Mouse (Mus musculus) thymus, postnatal 10 days (tissue): ENCODE measurements around the gene Fgfr2.

Experiments used
- DNase-seq, 2 experiments: peaks; one replicate each; pipeline ENCODE4 v3.0.0; 2021; ENCODE audit warnings: low spot score in 2 of 2

The Fgfr2 gene

GRCm38 (mm10) chr7:132693561-132693960 is 429.6 kb downstream of the Fgfr2 start:
- no peak for DNase-seq

DNA sequence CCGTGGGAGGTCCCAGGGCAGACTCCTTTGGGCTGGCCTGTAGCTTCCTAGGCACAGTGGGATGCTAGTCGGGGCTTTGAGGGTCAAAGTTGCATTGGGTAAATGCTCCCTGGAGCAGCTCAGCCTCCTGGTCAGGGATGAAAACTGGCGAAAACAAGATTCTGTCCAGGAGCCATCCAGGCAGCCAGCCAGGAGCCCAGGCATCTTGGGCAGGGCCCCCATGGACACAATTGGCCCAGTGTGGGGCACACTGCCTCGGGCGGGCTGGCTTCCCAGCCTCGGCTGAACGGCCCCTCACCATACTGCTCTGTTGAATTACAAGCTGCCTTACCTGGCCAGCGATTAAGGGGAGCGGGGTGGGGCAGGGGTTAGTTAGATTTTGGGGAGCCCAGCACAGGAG is 430.4 kb downstream of the Fgfr2 start:
- no peak for DNase-seq

- DNase-seq: no peak
These were observed 432.3 kb downstream of the Fgfr2 start for GRCm38 (mm10) chr7:132690716-132691472.

- DNase-seq: no peak
These were observed 433.4 kb downstream of the Fgfr2 start for GRCm38 (mm10) chr7:132689722-132690121.

DNA sequence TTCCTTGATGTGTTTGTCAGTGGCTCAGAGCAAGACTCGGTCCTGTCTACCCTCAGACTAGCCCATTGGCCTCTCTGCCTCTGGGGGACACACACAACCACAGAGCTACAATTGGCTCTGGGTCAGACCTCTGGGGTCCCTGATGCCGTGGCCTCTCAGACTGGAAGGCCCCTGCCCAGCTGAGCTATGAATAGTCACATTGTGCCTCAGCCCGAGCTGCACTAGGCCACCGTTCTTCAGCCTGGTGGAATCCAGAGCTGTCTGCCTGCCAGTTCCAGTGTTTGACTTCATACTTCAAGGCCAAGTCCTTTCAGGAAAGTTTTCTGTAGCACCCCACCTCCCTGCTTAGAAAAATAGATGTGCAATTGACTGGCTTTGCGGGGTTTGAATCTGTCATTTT is 434.4 kb downstream of the Fgfr2 start:
- no peak for DNase-seq

DNA sequence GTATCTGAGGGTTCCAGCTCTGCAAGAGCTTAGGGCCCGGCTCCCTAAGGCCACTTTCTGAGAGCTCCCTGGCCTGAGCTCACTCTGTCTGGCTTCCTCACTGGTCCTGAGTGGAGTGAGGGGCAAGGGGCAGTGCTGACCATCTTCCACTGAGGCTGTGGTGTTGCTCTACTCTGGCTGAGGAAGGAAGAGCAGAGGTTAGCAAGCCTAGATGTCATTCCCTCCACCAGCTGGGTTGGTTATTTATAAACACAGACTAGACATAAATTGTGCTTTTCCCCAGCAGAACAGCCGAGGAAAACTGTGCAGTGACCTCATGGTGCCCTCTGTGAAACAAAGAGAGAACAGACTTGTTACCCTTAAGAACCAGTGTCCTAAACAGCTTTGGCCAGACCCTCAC is 435.3 kb downstream of the Fgfr2 start:
- DNase-seq: no peak

GRCm38 (mm10) chr7:132686515-132686914 is 436.6 kb downstream of the Fgfr2 start:
- DNase-seq: no peak

DNA sequence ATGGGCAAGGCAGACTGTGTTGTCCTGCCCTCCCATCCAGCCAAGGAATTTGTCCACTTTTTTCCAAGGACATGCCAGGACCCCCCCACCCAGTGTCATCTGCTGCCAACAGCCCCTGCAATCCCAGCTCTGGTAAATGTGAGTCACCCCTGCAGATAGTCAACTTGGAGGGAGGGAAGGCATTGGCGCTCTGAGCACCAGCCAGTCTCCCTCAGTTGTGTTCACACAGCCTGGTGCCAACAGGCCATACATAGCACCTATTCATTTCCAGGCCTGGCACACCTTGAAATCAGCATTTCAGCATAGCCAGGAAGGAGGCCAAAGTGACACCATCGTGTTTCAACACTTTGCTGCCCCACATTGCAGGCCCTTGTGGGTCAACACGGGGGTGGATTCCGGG is 439.2 kb downstream of the Fgfr2 start:
- no peak for DNase-seq

DNA sequence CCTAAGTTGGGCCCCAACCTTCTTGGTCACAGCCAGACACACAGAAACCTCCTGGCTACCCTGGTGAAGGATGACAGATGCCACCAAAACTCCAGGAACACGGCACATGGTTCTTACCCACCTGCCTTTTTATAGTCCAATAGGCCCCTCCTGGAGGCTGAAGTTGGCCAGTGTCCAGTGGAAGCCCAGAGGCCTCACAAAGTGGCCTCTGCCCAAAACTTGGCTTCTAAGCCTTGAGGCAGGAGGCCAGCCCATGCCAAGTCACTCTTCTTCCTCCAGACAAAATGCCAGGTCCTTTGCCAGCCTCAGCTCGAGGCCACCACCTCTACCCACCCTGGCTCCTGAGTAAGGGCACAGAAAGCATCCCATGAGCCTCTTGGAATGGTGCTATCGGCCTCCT is 440.2 kb downstream of the Fgfr2 start:
- no peak for DNase-seq

DNA sequence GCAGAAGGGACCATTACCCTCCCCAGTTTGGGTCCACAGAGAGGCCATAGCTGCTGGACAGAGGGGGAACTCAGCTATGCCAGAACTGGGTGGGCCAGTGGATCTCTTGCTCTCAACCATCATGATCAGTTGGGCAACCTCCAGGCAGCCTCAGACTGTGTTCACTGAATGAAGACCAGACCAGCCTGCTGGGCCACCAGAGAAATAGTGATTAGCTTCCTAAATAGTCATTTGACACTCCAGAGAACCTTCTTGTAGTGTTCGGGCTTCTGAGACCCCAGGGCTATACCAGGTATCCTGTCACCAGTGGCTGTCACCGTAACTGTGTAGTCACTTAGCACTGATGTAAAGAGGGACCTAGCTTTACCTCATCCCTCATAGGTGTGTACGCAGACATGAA is 440.8 kb downstream of the Fgfr2 start:
- no peak for DNase-seq

GRCm38 (mm10) chr7:132681831-132682230 is 441.3 kb downstream of the Fgfr2 start:
- no peak for DNase-seq

GRCm38 (mm10) chr7:132681296-132681695 is 441.9 kb downstream of the Fgfr2 start:
- no peak for DNase-seq

DNA sequence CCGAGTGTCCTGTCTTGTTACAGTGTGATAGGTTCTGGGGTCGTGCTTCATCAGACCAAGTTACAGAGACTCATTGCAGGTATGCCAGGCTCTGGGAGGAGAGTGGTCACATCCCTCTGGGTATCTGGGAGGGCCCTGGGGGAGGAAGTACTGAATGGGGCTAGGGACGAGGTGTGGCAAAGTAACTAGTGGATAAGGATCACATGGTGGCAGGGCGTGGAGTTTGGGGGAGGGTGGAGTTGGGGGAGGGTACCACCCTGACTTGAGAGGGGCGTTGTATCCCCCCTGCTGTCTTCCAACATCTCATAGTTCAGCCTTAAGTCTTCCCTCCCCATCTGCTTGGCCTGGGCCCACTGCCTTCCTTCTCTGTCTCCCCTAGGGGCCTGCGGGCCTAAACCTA is 443.6 kb downstream of the Fgfr2 start:
- DNase-seq: no peak

GRCm38 (mm10) chr7:132679117-132679516 is 444.0 kb downstream of the Fgfr2 start:
- DNase-seq: no peak

GRCm38 (mm10) chr7:132675922-132676321 is 447.2 kb downstream of the Fgfr2 start:
- DNase-seq: no peak

DNA sequence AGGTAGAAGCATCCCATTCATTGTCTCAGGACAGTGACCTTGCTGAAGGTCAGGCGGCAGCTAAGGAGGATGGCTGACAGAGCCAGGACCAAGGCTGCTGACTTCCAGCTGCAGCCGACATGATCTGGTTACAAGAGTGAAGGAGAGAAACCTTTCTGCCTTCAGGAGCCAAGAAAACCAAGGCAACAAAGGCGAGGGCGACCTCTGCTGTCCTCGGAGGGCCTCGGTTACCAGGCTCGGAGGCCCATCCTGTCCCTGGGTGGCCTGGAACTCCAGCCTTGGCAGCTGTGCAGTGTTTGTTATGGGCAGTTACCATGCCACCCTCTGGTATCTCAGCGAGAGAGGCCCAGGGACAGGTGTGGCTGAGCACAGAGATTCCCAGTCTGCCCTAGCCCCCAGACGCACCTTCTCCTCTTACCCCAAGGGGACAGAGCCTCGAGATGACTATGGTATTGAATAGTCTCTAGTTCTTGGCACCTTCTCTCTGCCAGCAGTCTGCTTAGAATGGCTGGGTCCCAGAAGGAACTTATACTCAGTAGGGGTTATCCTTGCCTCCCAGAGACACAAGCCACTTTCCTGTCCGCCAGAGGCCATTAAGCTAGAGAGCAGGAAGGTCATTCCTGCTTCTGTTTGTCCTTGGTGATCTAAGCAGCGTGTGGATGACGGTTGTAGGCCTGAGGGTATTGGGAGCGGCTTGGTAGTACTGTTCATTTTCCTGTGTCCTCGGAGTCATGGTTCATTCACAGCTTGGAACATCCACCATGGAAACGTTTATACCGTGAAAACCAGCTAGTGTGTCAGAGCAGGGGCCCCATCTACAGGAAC is 449.0 kb downstream of the Fgfr2 start:
- DNase-seq: no peak

- no peak for DNase-seq
These were observed 450.6 kb downstream of the Fgfr2 start for GRCm38 (mm10) chr7:132672481-132672959.

DNA sequence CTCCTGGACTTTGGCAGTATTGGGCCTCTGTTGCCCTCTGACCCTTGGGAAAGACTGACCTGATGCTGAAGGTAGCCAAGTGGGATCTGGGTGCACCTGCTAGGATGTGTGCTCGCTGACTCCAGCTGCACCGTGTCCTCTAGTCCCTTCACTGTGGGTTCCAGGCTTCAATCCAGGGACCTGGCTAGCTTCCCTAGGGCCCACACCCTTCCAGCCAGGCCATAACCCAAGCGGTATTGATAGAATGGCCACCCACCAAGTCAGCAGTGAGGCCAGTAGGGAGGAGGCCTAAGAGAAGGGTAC is 452.3 kb downstream of the Fgfr2 start:
- no peak for DNase-seq

DNA sequence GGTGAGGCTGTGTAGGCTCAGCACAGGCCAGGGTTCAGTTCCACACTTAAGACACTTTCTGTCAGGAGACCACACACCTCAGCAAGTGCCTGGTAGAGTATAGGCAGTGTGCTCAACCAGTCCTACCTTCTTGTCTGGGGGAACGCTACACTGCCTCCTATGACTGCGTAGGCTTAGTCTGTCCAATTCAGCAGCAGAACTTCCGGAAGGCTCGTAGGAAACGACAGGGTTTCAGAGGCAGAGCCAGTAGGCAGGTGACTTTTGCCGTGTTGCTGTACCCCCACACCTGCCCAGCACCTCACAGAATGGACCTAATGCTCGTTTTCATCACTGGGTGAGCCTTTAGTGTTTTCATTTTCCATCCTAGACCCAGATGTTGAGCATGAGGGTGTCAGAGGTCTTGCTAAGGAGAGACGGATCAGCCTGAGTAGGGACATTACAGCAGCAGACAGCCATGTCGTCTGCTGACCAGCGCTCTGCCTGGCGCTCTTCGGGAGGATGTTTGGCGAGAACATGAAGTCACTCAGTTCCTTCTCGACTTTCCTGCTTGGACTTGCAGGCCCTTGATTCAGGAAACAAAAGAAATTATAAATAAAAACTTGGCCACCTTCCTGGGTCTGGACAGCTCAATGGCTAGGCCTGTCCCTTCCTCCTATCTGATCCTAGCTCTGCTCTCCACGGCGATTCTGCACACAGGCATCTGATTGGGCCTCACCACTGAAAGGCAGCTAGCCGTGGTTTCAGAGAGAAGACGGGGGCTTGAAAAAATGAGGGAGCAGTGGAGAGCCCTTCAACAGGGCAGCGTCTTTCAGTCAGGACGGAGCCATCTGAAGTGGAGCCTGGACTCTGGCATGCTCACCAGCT is 452.9 kb downstream of the Fgfr2 start:
- DNase-seq: no peak

- DNase-seq: no peak
These were observed 454.5 kb downstream of the Fgfr2 start for GRCm38 (mm10) chr7:132668604-132669003.

DNA sequence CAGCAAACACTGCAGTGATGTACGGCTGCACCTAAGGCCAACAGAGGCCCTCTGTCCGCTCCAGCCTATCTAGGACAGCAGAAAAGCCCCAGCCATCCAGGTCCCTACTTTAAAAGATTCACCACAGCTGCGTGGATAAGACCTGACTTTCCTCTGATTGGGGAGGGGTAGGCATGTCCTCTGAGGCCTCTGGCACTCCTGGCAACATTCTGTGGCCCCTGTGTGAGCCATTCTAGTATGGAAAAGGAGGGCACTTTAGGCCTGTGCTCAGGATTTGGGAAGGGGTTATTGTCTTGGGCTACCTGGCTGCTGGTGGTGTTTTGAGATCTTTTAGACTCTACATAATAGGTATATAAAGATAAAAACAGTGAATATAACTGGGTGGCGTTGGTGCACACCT is 456.6 kb downstream of the Fgfr2 start:
- no peak for DNase-seq

DNA sequence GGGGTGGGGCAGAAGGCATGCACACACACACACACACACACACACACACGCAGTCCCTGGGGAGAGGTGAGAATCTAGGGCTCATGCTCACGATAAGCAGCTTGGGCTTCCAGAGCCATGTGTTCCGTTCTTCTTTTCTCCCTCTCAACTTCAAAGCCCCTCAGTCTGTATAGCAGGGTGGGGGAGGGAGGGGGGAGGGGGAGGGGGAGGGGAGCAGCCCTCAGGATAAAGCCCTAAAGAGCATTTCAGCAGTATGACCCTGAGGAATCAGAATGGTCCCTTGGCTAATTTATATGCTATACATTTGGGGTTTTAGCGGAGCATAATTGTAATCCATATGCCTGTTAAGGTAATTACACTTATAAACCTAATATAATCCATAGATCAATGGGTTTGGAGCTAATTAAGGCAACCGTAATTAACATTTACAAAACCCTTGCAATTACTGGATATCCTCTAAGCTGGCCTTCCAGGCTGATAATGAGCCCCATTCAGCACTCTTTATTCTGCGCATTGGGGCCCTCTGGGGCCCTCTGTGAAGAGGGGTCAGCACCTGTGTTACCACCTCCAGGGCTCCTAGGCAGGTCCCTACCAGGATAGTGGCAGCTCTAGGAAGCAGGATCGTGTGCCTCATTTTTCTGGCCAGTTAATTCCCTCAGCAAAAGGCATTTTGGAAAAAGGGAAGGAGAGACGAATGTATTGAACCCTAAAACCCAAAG is 457.3 kb downstream of the Fgfr2 start:
- no peak for DNase-seq
